Mouse (Mus musculus) MEL (cell line): ENCODE data around the gene Anln. TPM values are rescaled to one million over a fixed set of nuclear protein-coding genes. Genes with fewer than 3 reads are reported as not detected.
A peak's percentile ranks its signal among the peaks of the same experiment; 100 is the strongest.

Experiments used
- DNase-seq: peaks from one replicate; pipeline ENCODE4 v3.0.0; 2011; ENCODE audit warnings: low read depth, low spot score
- H3K27ac ChIP-seq: 2 replicates; pipeline ENCODE4 v1.5.1; 2012; ENCODE audit warnings: low read depth, mild to moderate bottlenecking, control low read depth, low read length, moderate library complexity; ENCODE audit not compliant: control insufficient read depth
- H3K27me3 ChIP-seq, 2 experiments: fragments of 150-350 bp in 1 of 2; sonication (generic) in 1 of 2; 2 replicates each; pipeline ENCODE4 v1.6.1; 2012; ENCODE audit warnings: low read length in 2 of 2, mild to moderate bottlenecking in 2 of 2, improper control_type of control experiment in 1 of 2, moderate library complexity in 1 of 2; ENCODE audit not compliant: insufficient read depth in 2 of 2, control insufficient read depth in 1 of 2
- H3K36me3 ChIP-seq, 2 experiments: 2 replicates each; pipeline ENCODE4 v1.6.1; 2012 to 2014; ENCODE audit warnings: low read length in 2 of 2, improper control_type of control experiment in 1 of 2, inconsistent platforms in 1 of 2, mild to moderate bottlenecking in 1 of 2; ENCODE audit not compliant: insufficient read depth in 2 of 2, control insufficient read depth in 1 of 2
- H3K4me1 ChIP-seq, 2 experiments: fragments of 150-350 bp in 1 of 2; sonication (generic) in 1 of 2; 2 replicates each; pipeline ENCODE4 v1.6.1; 2012; ENCODE audit warnings: low read length in 2 of 2, improper control_type of control experiment in 1 of 2, mild to moderate bottlenecking in 1 of 2; ENCODE audit not compliant: insufficient read depth in 2 of 2, control insufficient read depth in 1 of 2
- H3K4me3 ChIP-seq, 2 experiments: fragments of 150-350 bp in 1 of 2; sonication (generic) in 1 of 2; 2 replicates each; pipeline ENCODE4 v1.5.1; 2012; ENCODE audit warnings: low read depth in 2 of 2, low read length in 2 of 2, mild to moderate bottlenecking in 2 of 2, moderate library complexity in 2 of 2, control low read depth in 1 of 2, improper control_type of control experiment in 1 of 2; ENCODE audit not compliant: control insufficient read depth in 1 of 2, insufficient read depth in 1 of 2
- H3K79me2 ChIP-seq: 2 replicates; pipeline ENCODE4 v1.6.1; 2012; ENCODE audit warnings: mild to moderate bottlenecking, low read length, moderate library complexity; ENCODE audit not compliant: control insufficient read depth, poor library complexity, insufficient read depth
- H3K9ac ChIP-seq: 2 replicates; pipeline ENCODE4 v1.6.1; 2012; ENCODE audit warnings: low read depth, mild to moderate bottlenecking, control low read depth, low read length, moderate library complexity; ENCODE audit not compliant: control insufficient read depth, poor library complexity, severe bottlenecking
- H3K9me3 ChIP-seq: fragments of 150-350 bp; sonication (generic); replicated peaks from 2 replicates; pipeline ENCODE4 v1.6.1; 2012; ENCODE audit warnings: mild to moderate bottlenecking, low read length, improper control_type of control experiment, moderate library complexity; ENCODE audit not compliant: insufficient read depth
- CHD2 ChIP-seq: IDR thresholded peaks from 2 replicates; pipeline ENCODE4 v1.6.1; 2011; ENCODE audit warnings: low read length, improper control_type of control experiment
- EP300 ChIP-seq, 2 experiments: IDR thresholded peaks; 2 replicates each; pipeline ENCODE4 v1.6.1; 2011; ENCODE audit warnings: improper control_type of control experiment in 2 of 2, low read length in 2 of 2, low read depth in 1 of 2, mild to moderate bottlenecking in 1 of 2
- ETS1 ChIP-seq: IDR thresholded peaks from 2 replicates; pipeline ENCODE4 v1.6.1; 2012; ENCODE audit warnings: low read depth, mild to moderate bottlenecking, inconsistent platforms, low read length, improper control_type of control experiment, moderate library complexity
- MAX ChIP-seq: IDR thresholded peaks from 2 replicates; pipeline ENCODE4 v1.6.1; 2011; ENCODE audit warnings: low read length, improper control_type of control experiment
- MEF2A ChIP-seq: IDR thresholded peaks from 2 replicates; pipeline ENCODE4 v1.6.1; 2014; ENCODE audit warnings: low read depth, mild to moderate bottlenecking, inconsistent platforms, low read length, improper control_type of control experiment; ENCODE audit not compliant: poor library complexity, insufficient replicate concordance, severe bottlenecking; ENCODE audit errors: extremely low read depth
- MXI1 ChIP-seq: IDR thresholded peaks from 2 replicates; pipeline ENCODE4 v1.6.1; 2011; ENCODE audit warnings: mild to moderate bottlenecking, low read depth, low read length, improper control_type of control experiment
- NELFE ChIP-seq: IDR thresholded peaks from 2 replicates; pipeline ENCODE4 v1.6.1; 2011; ENCODE audit warnings: low read depth, low read length, improper control_type of control experiment
- NRF1 ChIP-seq: IDR thresholded peaks from 2 replicates; pipeline ENCODE4 v1.6.1; 2014; ENCODE audit warnings: low read depth, mild to moderate bottlenecking, inconsistent platforms, low read length, improper control_type of control experiment, moderate library complexity; ENCODE audit not compliant: poor library complexity, insufficient read depth, severe bottlenecking
- POLR2A ChIP-seq, 2 experiments: IDR thresholded peaks; 2 replicates each; pipeline ENCODE4 v1.6.1; 2011 to 2012; ENCODE audit warnings: low read length in 2 of 2, mild to moderate bottlenecking in 2 of 2, control low read depth in 1 of 2, improper control_type of control experiment in 1 of 2, low read depth in 1 of 2, moderate library complexity in 1 of 2; ENCODE audit not compliant: control insufficient read depth in 1 of 2, insufficient read depth in 1 of 2, poor library complexity in 1 of 2
- POLR2AphosphoS2 ChIP-seq: IDR thresholded peaks from 2 replicates; pipeline ENCODE4 v1.6.1; 2011; ENCODE audit warnings: low read length, improper control_type of control experiment
- RCOR1 ChIP-seq: IDR thresholded peaks from 2 replicates; pipeline ENCODE4 v1.6.1; 2012; ENCODE audit warnings: low read depth, mild to moderate bottlenecking, inconsistent platforms, low read length, improper control_type of control experiment
- SIN3A ChIP-seq: IDR thresholded peaks from 2 replicates; pipeline ENCODE4 v1.6.1; 2012; ENCODE audit warnings: low read length, improper control_type of control experiment, inconsistent platforms
- SMC3 ChIP-seq: IDR thresholded peaks from 2 replicates; pipeline ENCODE4 v1.6.1; 2011; ENCODE audit warnings: low read depth, low read length, improper control_type of control experiment
- ZC3H11A ChIP-seq: IDR thresholded peaks from 2 replicates; pipeline ENCODE4 v1.6.1; 2012; ENCODE audit warnings: low read depth, mild to moderate bottlenecking, inconsistent platforms, low read length, improper control_type of control experiment
- ZKSCAN1 ChIP-seq: IDR thresholded peaks from 2 replicates; pipeline ENCODE4 v1.6.1; 2012; ENCODE audit warnings: low read depth, mild to moderate bottlenecking, inconsistent platforms, low read length, improper control_type of control experiment, moderate library complexity
- ZMIZ1 ChIP-seq: IDR thresholded peaks from 2 replicates; pipeline ENCODE4 v1.6.1; 2012; ENCODE audit warnings: low read depth, mild to moderate bottlenecking, inconsistent platforms, low read length, improper control_type of control experiment, moderate library complexity
- polyA plus RNA-seq, 2 experiments: library from polyadenylated mRNA; stranded (reverse) in 1 of 2; unstranded in 1 of 2; fragments of >175 nt in 1 of 2; fragments of >200 nt in 1 of 2; gene quantifications; 2 replicates each; pipeline versions ENCODE4 v1.2.1 to v1.2.4; 2012; ENCODE audit warnings: low replicate concordance in 2 of 2, low read depth in 1 of 2; ENCODE audit not compliant: insufficient read length in 2 of 2, insufficient read depth in 1 of 2, missing spikeins in 1 of 2
- total RNA-seq: library from RNA; depleted of rRNA; stranded (reverse); fragments of 300-350 nt; gene quantifications from 2 replicates; pipeline ENCODE4 v1.2.3, GENCODE M21; 2012

The Anln gene
- total and polyA plus RNA-seq, 3 experiments = 93.3 to 114 (median 93.3) TPM

DNA sequence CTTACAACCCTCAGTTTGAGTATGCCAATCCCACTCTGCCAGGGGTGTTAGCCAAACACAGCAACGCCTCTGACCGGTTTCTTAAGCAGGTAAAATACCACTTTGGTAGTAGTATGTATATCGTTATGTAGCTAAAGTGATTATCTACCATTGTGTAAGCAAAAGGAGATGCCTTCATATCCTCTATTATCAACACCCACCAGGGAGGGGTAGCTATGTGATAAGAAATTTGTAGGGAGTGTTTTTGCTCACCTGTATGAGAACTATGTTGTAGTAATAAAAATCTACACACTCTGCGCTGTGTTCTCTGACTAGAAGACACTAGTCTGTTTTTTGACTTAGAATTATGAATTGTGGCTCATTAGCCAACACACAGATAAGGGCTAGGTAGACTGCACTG, 35.7 kb upstream of the Anln start (continued):
- TF ChIP-seq NRF1 (no peak), NELFE (no peak), CHD2 (no peak)

DNA sequence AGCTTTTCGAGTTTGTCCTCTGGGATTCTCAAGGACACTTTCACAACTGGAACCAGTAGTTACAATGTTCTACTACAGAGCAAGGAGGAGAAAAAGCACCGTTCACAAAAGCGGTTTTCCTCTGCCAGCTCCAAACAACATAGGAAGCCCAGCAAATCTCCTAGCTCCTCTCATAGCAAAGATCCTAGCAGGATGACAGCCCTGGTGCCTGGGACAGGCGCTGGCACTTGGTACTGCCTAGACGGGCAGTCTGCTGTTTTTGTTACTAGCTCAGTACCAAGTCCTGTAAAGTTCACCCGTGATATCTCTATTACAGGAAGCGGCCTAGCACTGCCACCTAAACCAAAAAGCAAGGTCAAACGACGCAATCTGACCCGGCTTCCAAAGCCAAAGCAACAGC, 35.2 kb upstream of the Anln start:
- peaks cover 25 to 29% of the 10 kb centered on the region in 2 experiments for H3K4me1 ChIP-seq

DNA sequence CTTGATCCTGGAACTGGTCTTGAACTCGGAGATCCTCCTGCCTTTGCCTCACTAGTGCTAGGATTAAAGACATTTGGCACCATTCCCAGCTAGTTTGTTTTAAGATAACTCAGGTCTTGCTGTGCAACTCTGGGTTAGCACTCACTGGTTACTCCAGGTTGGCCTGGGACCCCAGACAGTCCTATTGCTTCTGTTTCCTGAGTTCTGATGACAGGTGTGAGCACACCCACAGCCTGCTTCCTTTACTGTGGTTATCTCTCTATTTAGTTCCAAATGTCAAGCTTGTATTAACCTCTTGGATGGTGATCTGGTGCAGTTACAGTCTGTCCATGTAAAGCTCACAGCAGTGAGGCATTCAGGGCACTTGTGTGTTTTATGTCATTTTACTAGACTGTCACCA, 34.5 kb upstream of the Anln start:
- Histone ChIP-seq H3K9me3 (no peaks in the 10 kb centered on the region), H3K27ac (no peak overlapping the region), H3K9ac (no peak overlapping the region), H3K4me3 (no peak overlapping the region), H3K36me3 (peaks cover 0 to 17% of the 10 kb centered on the region in 2 experiments; a peak in 2 of 4 replicates), H3K4me1 (peaks cover 18 to 23% of the 10 kb centered on the region in 2 experiments), H3K79me2 (no peaks in the 10 kb centered on the region), H3K27me3 (no peaks in the 10 kb centered on the region)
- no peak for TF ChIP-seq POLR2AphosphoS2
- no peak for TF ChIP-seq MAX
- TF ChIP-seq MEF2A = no peak
- peak; percentile 55; the same call in 1 of the 2 replicates for TF ChIP-seq MXI1
- no peak for TF ChIP-seq ZMIZ1
- 0 out of 2 replicates have a peak, but pooled peaks have one; percentile 5 for TF ChIP-seq ZC3H11A
- peak; percentile 31; the same call in 1 of the 2 replicates for TF ChIP-seq RCOR1
- TF ChIP-seq EP300 (IDR thresholded peaks at IDR 0.05; ENCODE audit: low read depth in 1 of 2, low read length in 2 of 2) = peak in 1 of 2 experiments; percentile 44; a peak in 1 of 4 replicates
- TF ChIP-seq ETS1 = peak; percentile 30; the same call in 1 of the 2 replicates
- peak; percentile 44; the same call in 1 of the 2 replicates for TF ChIP-seq SIN3A
- no peak for TF ChIP-seq SMC3
- peak; percentile 82 for DNase-seq

More for the DNA sequence above, 35.2 kb upstream of the Anln start:
- H3K27ac ChIP-seq = no peak overlapping the region
- no peaks in the 10 kb centered on the region for H3K79me2 ChIP-seq
- no peak overlapping the region for H3K9ac ChIP-seq
- H3K36me3 ChIP-seq = peaks cover 0 to 24% of the 10 kb centered on the region in 2 experiments; a peak in 2 of 4 replicates
- H3K4me3 ChIP-seq = no peak overlapping the region
- no peak for TF ChIP-seq POLR2A (IDR thresholded peaks at IDR 0.05; ENCODE audit: control insufficient read depth in 1 of 2, insufficient read depth in 1 of 2, low read depth in 1 of 2, low read length in 2 of 2, poor library complexity in 1 of 2)
- TF ChIP-seq NELFE = no peak
- TF ChIP-seq ZKSCAN1 = no peak
- no peaks in the 10 kb centered on the region for H3K27me3 ChIP-seq
- H3K9me3 ChIP-seq = no peaks in the 10 kb centered on the region
- no peak for DNase-seq
